Mouse (Mus musculus) thymus, adult 2 months (tissue): Measurements from ENCODE around the gene Nfkbib. TPM values are rescaled to one million over a fixed set of nuclear protein-coding genes. Genes with fewer than 3 reads are reported as not detected.
A peak's percentile ranks its signal among the peaks of the same experiment; 100 is the strongest.

ENCODE experiments used
- DNase-seq: peaks from one replicate; pipeline ENCODE4 v3.0.0; 2021
- H3K27ac ChIP-seq: fragments of 200-500 bp; 2 replicates; pipeline ENCODE4 v1.5.1; 2012; ENCODE audit warnings: low read length, control low read depth; ENCODE audit not compliant: control insufficient read depth, insufficient read depth
- H3K27me3 ChIP-seq: fragments of 200-500 bp; 2 replicates; pipeline ENCODE4 v1.6.1; 2012; ENCODE audit warnings: mild to moderate bottlenecking, low read length, moderate library complexity, mixed read lengths; ENCODE audit not compliant: control insufficient read depth, insufficient read depth
- H3K36me3 ChIP-seq: fragments of 200-500 bp; 2 replicates; pipeline ENCODE4 v1.6.1; 2012; ENCODE audit warnings: mild to moderate bottlenecking, low read length, moderate library complexity; ENCODE audit not compliant: control insufficient read depth, insufficient read depth
- H3K4me1 ChIP-seq: fragments of 200-500 bp; replicated peaks from 2 replicates; pipeline ENCODE4 v1.6.1; 2012; ENCODE audit warnings: low read length; ENCODE audit not compliant: control insufficient read depth, insufficient read depth
- H3K4me3 ChIP-seq: fragments of 200-500 bp; 2 replicates; pipeline ENCODE4 v1.5.1; 2012; ENCODE audit warnings: mild to moderate bottlenecking, low read length, control low read depth, moderate library complexity; ENCODE audit not compliant: control insufficient read depth, insufficient read depth
- CTCF ChIP-seq: fragments of 200-500 bp; IDR thresholded peaks from 2 replicates; pipeline ENCODE4 v1.5.1; 2012; ENCODE audit warnings: mild to moderate bottlenecking, control low read depth, low read length, moderate library complexity, borderline replicate concordance; ENCODE audit not compliant: control insufficient read depth, poor library complexity, insufficient read depth; ENCODE audit errors: extremely low read depth
- POLR2A ChIP-seq: fragments of 200-500 bp; IDR thresholded peaks from 2 replicates; pipeline ENCODE4 v1.6.1; 2012; ENCODE audit warnings: mild to moderate bottlenecking, low read length, control low read depth, moderate library complexity; ENCODE audit not compliant: control insufficient read depth, poor library complexity, insufficient read depth; ENCODE audit errors: extremely low read depth
- WGBS: fragments of 180-500 bp; shearing (Covaris S2); methylation state at CpG from one replicate; pipeline ENCODE4 v1.1.7; 2018; 5-methylcytosine and 5-hydroxymethylcytosine counted together
- polyA plus RNA-seq: library from polyadenylated mRNA; depleted of rRNA; stranded (reverse); fragments of >200 nt; gene quantifications from 2 replicates; pipeline ENCODE4 v1.2.3, GENCODE M21; 2012

Nfkbib gene
- polyA plus RNA-seq, 1 experiment, result 75.5 TPM

DNA sequence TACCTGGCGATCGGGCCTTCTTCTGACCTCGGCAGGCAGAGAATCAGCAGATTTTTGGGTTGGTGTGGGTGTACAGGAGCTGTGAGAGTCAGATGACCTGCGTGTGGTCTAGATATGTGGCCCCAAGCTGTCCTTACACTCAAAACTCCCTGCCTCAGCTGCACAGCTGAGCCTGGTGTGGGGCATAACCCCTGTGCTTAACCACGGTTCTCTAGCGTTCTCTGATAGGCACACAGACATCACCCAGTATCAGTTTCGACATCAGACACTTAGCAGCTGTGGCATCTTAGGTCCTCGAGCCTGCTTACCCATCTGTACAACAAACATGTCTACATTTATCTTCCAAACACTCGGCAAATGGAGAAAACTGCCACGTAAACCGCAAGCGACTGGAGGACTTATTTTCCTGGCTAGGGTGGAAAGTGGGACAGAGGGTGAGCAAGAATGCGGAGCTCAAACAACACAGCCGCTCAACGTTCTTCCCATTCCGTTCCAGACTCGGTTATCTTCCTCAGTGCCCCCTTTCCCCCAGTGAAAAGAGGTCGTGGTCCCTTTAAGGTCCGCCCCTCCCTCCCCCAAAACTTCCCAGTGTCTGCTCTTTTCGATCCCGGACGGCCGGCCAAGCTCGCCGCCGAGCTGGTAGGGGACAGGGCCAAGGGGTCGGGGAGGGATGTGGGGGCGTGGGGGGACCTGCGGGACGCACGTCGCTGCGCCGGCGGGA lies 41.1 kb upstream of the Nfkbib start, which contains the start of gene Hnrnpl:
Gene Hnrnpl, plus strand, starts transcription at position 321 of the 721 bp plus-strand sequence.
- 3% methylated on average over 35 of the region's 35 CpGs for whole genome bisulfite sequencing
- H3K4me1 ChIP-seq, result peaks cover 23% of the 10 kb centered on the region

DNA sequence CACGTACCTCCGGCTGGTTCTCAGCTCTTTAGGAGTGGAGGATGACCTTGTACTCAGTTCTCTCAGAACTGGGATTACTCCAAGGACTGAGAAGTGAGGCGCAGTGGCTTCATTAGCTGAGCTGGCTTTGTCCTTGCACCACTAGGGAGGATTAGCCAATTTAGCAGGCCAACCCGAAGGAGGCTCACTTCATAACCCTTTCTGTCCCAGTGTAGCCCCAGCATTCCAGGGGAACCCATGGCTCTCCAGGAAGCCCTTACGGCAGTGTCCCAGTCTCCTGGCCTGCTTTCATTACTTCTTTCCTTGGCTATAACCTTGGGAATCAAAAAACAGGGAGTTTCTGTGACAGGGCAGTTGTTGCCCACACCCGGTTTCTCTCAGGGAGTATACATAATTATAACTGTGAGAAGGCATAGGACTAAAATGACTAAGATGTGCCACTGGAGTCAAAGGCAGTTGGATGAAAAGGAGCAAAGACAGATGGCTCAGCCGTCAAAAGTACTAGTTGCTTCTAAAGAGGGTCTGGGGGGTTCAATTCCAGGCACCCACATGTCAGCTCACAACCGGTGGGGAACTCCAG lies 40.4 kb upstream of the Nfkbib start:
- no peaks in the 10 kb centered on the region for H3K27me3 ChIP-seq
- DNase-seq, result no peak
- H3K36me3 ChIP-seq, result no peaks in the 10 kb centered on the region; the same call in 1 of the 2 replicates
- peaks cover 25% of the 10 kb centered on the region for H3K4me1 ChIP-seq
- 68% methylated on average over 8 of the region's 8 CpGs for WGBS
- H3K27ac ChIP-seq, result peak overlapping the region; percentile 95
- TF ChIP-seq POLR2A, result no peak
- TF ChIP-seq CTCF, result no peak
- H3K4me3 ChIP-seq, result peak overlapping the region; percentile 74

More for the DNA sequence above, 41.1 kb upstream of the Nfkbib start, which contains the start of gene Hnrnpl:
- H3K27me3 ChIP-seq, result no peaks in the 10 kb centered on the region
- peak within 1 kb of the TSS; percentile 95 for H3K27ac ChIP-seq
- peak within 1 kb of the TSS; percentile 74 for H3K4me3 ChIP-seq
- peaks cover 4% of the 10 kb centered on the region for H3K36me3 ChIP-seq
- TF ChIP-seq POLR2A (no peak), CTCF (no peak)
- peak; percentile 52 for DNase-seq

DNA sequence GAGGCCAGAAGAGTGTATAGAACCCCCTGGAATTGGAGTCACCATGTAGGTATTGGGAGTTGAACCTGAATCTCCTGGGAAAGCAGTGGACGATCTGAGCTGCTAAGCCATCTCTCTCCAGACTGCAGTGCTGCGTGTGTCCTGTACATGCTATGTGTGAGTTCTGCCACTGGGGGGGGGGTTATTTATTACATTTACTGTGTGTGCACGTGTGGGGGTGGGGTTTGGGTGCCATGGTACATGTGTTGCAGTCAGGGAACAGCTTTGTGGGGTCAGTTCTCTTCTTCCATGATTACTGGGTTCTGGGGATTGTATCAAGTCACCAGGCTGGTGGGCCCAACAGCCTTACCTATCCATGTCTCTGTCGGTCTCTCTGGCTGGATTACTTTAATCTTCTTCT lies 39.6 kb upstream of the Nfkbib start:
- no peaks in the 10 kb centered on the region for H3K27me3 ChIP-seq
- H3K4me3 ChIP-seq, result no peak overlapping the region
- no peak for DNase-seq
- no peaks in the 10 kb centered on the region for H3K36me3 ChIP-seq
- 75% methylated on average over 4 of the region's 4 CpGs for WGBS
- no peak for TF ChIP-seq CTCF
- H3K4me1 ChIP-seq, result peaks cover 20% of the 10 kb centered on the region
- no peak overlapping the region for H3K27ac ChIP-seq

DNA sequence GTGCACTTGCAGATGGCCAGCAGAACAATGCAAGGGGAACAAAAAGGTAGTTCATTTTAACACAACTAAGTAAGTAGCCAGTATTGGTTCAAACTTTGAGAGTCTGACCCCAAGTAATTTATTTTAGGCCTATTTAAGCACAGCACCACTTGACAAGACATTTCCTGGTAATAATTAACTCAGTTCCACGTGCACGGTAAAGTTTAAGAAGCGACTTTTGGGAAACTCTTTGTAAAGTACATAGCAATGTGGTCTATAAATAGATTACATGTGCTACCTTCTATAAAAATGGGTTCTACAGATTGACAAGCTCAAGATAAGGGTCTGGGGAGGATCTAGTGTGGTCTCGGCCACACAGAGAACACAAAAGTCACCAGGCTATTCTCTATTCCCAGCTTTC lies 36.4 kb upstream of the Nfkbib start:
- Histone ChIP-seq H3K27me3 (no peaks in the 10 kb centered on the region), H3K4me3 (no peak overlapping the region), H3K27ac (no peak overlapping the region), H3K4me1 (peaks cover 32% of the 10 kb centered on the region), H3K36me3 (peaks cover 2% of the 10 kb centered on the region; the same call in 1 of the 2 replicates)
- DNase-seq, result no peak
- no peak for TF ChIP-seq CTCF
- TF ChIP-seq POLR2A, result no peak
- WGBS, result 95% methylated on average over 4 of the region's 4 CpGs

DNA sequence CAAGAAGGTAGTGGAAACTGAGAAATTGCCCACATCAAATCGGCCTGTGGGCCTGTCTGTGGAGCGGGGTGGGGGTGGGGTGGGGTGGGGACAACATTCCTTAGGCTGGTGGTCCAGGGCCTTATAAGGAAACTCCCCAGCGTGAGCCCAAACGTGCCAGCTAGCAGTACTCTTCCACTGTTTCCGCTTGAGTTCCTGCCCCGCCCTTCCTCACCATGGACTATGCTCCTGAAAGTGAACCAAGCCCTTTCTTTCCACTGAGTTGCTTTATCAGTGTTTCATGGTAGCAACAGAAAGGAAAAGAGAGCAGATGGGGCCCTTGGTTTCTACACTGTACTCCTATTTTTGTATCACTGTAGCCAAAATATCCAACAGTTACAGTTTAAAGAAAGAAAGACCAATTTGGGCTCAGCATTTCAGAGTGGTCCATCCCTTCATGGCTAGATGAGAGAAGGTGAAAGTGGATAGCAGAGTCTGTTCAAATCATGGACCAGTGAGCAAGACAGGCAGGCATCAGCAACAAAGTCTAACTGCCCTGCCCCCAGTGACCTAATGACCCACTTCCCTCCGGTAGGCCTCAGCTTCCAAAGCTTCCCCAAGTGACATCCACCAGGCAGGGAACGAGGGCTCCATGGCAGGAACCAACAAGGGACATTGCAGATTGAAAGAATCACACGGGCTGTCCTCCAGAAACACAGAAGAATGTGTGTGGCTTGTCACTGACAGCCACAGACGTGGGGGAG lies 35.7 kb upstream of the Nfkbib start:
- Histone ChIP-seq H3K4me1 (peaks cover 29% of the 10 kb centered on the region), H3K27ac (no peak overlapping the region), H3K36me3 (peaks cover 7% of the 10 kb centered on the region; the same call in 1 of the 2 replicates), H3K4me3 (no peak overlapping the region), H3K27me3 (no peaks in the 10 kb centered on the region)
- no peak for DNase-seq
- WGBS, result 60% methylated on average over 10 of the region's 10 CpGs
- TF ChIP-seq CTCF (no peak), POLR2A (no peak)

DNA sequence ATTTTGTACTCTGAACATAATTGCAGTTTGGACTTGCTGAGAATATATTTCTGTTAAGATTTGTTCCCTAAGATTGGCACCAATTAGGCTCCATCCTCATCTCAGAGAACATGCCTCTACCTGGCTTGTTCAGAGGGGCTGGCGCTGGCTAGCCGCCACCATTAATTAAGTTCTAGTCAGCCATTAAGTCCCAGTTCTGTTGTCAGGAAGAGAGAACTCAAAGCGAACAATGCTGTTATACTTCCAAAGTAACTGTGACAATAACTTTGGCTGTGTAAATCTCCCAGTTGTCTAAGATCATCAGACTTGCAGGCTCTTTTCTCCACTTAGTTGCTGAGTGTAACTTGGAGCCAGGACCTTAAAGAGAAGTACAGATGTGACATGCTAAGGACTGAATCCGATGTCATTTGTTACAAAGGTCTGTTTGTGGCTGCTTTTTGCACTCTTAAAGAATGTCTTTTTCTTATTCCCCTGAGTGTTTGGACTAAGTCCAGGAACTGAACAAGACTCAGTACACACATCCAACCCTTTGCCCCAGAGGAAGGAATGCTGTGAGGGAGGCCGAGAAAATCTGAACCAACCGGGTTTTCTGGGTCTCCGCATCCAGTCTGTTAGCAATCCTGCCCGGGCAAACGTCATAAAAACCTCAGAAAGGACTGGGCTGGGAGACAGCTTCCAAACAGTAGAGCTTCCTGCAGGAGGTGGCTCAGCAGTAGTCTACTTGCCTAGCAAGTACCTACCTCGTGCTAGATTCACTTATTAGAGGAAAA lies 34.8 kb upstream of the Nfkbib start:
- H3K27me3 ChIP-seq, result no peaks in the 10 kb centered on the region
- WGBS, result 67% methylated on average over 10 of the region's 10 CpGs
- no peak for DNase-seq
- no peak for TF ChIP-seq CTCF
- no peak for TF ChIP-seq POLR2A
- H3K4me3 ChIP-seq, result no peak overlapping the region
- no peak overlapping the region for H3K27ac ChIP-seq
- H3K36me3 ChIP-seq, result peaks cover 9% of the 10 kb centered on the region
- H3K4me1 ChIP-seq, result peaks cover 28% of the 10 kb centered on the region
